Mouse (Mus musculus): ENCODE results near the gene Upp2.

DNA sequence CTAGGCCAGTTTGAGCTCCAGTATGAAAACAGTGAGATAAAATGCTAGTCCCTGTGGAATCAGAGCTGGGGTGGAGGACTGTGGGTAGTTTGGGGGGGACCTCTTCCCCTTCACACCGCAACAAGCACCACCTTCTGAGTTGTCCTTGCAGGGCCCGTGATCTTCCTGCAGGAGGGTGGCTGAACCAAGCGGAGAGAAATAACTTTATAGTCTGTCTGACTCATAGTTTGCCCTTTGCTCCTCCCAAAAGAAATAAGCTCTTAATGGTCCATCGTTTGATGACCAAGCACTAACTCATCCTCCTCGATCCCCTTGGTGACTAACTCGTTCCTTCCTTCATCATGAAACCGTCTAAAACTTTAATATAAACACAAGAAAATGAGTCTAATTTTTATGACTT, 20.8 kb upstream of the Upp2 start:
- TF ChIP-seq CTCF (IDR thresholded peaks at IDR 0.05; ENCODE audit: low read depth) (no peak), EP300 (IDR thresholded peaks at IDR 0.05; ENCODE audit: low read depth) (no peak)

Measured in liver, postnatal 0 days (tissue).